14 mouse cellular contexts compared by ENCODE assay signal in the genomic region with DNA sequence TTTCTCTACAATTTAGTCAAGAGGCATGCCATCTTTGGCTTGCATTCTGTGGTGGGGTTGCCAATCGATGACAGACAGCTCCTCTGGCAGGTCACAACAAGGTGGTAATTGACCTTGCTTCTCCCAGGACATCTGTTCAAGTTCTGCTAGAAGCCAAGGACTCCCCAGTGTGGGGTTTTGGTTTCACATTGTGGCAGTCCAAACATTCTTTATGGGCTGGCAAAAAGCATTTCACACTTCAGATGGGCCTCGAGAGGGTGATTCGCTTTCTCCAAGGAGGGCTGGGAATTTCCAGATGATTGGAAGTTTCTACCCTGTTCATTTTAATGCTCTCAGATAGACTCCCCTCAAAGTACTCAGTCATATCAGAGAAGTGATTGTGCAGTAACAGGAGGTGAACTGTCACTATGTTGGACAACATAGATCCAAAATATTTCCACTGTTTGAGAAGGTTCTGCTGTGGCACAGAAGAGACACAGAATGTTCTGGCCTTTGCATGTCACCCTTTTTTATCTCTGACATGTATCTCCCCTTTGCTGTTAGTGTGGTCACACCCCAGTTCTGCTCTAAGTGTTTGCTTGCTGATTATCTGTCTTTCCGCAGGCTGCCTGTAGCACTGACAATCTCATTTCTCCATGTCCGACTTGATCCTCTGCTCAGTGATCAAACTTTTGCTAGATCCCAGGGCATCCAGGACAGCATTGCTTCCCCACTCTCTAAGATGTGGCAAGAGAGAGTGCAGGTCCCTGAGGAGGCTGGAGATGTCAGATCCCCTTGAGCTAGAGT.
A peak's percentile ranks its signal among the peaks of the same experiment; 100 is the strongest.
DNase-seq lines count a peak whose midpoint lies in the region; ATAC-seq and TF ChIP-seq lines count a peak whose summit lies in the region.
"Had no signal": no experiment of that assay in that cellular context is flagged by ENCODE, and none has a peak within 500 bp of the region (broad histone marks: within the 10 kb centered on the region; RNA-seq: fewer than 3 reads in every experiment).

No protein-coding gene starts in this region.

- no peaks in the 10 kb centered on the region for H3K36me3 ChIP-seq in heart, embryonic 12.5 days
- H3K36me3 ChIP-seq in stomach, postnatal 0 days (ENCODE audit: control insufficient read depth, insufficient read depth, low read length) = no peaks in the 10 kb centered on the region
- no peaks in the 10 kb centered on the region for H3K36me3 ChIP-seq in embryonic facial prominence, embryonic 10.5 days (replicated peaks)
- H3K36me3 ChIP-seq: limb, embryonic 10.5 days had no signal

- H3K9ac ChIP-seq in heart, embryonic 12.5 days = no peak overlapping the region
- no peak overlapping the region for H3K9ac ChIP-seq in stomach, postnatal 0 days (ENCODE audit: low read length)

- ATAC-seq in heart, embryonic 12.5 days (ENCODE audit: insufficient number of reproducible peaks, low FRiP score) = no peak
- ATAC-seq in common myeloid progenitor, adult 5-6 weeks (replicated peaks; ENCODE audit: low read depth, poor library complexity, severe bottlenecking) = peak; percentile 85
- peak; percentile 94 for ATAC-seq in megakaryocyte progenitor cell, adult 5-6 weeks (replicated peaks; ENCODE audit: poor library complexity)
- no peak for ATAC-seq in stomach, postnatal 0 days (ENCODE audit: low FRiP score, low TSS enrichment)
- ATAC-seq: activated CD4-positive, CD25-positive, alpha-beta regulatory T cell, adult 4 months had no signal

- H3K4me1 ChIP-seq in heart, embryonic 12.5 days (replicated peaks) = peaks cover 4% of the 10 kb centered on the region; the same call in 1 of the 2 replicates
- no peaks in the 10 kb centered on the region for H3K4me1 ChIP-seq in stomach, postnatal 0 days (replicated peaks; ENCODE audit: control insufficient read depth, insufficient read depth)
- H3K4me1 ChIP-seq in embryonic facial prominence, embryonic 10.5 days = no peaks in the 10 kb centered on the region
- H3K4me1 ChIP-seq: limb, embryonic 10.5 days had no signal

- no peak overlapping the region for H3K4me3 ChIP-seq in heart, embryonic 12.5 days
- H3K4me3 ChIP-seq in stomach, postnatal 0 days (ENCODE audit: low read depth, low read length) = no peak overlapping the region
- no peak overlapping the region for H3K4me3 ChIP-seq in embryonic facial prominence, embryonic 10.5 days
- H3K4me3 ChIP-seq: limb, embryonic 10.5 days had no signal

- no peak overlapping the region for H3K4me2 ChIP-seq in heart, embryonic 12.5 days
- H3K4me2 ChIP-seq in stomach, postnatal 0 days (replicated peaks; ENCODE audit: low read depth) = no peak overlapping the region
- H3K4me2 ChIP-seq: midbrain, embryonic 11.5 days had no signal

- TF ChIP-seq CTCF in stomach, postnatal 0 days (IDR thresholded peaks at IDR 0.05; ENCODE audit: low read depth) = no peak

- TF ChIP-seq EP300 in stomach, postnatal 0 days (optimal IDR thresholded peaks at IDR 0.05) = no peak

- WGBS in heart, embryonic 12.5 days = 53% methylated on average over 5 of the region's 5 CpGs
- WGBS in stomach, postnatal 0 days = 73% methylated on average over 5 of the region's 5 CpGs
- 88% methylated on average over 5 of the region's 5 CpGs for WGBS in embryonic facial prominence, embryonic 10.5 days

- H3K9me3 ChIP-seq in heart, embryonic 12.5 days (replicated peaks) = no peaks in the 10 kb centered on the region
- no peaks in the 10 kb centered on the region for H3K9me3 ChIP-seq in stomach, postnatal 0 days (ENCODE audit: control insufficient read depth, low read length)
- no peaks in the 10 kb centered on the region for H3K9me3 ChIP-seq in embryonic facial prominence, embryonic 10.5 days
- H3K9me3 ChIP-seq: limb, embryonic 10.5 days had no signal

- peak; percentile 80 for DNase-seq in heart, adult 11 months
- DNase-seq in brain, embryonic 18.5 days (ENCODE audit: low read depth, low spot score) = peak; percentile 43
- DNase-seq in thymus, postnatal 14 days = no peak
- DNase-seq in stomach, postnatal 0 days (ENCODE audit: low spot score) = no peak
- DNase-seq in embryonic facial prominence, embryonic 10.5 days (ENCODE audit: low spot score) = no peak
- DNase-seq: heart, postnatal 10 days; kidney, adult 8-10 months; kidney, postnatal 4 days had no signal

- no peaks in the 10 kb centered on the region for H3K27me3 ChIP-seq in heart, embryonic 12.5 days (replicated peaks)
- H3K27me3 ChIP-seq in stomach, postnatal 0 days (ENCODE audit: control insufficient read depth, insufficient read depth, low read length) = no peaks in the 10 kb centered on the region
- H3K27me3 ChIP-seq in embryonic facial prominence, embryonic 10.5 days (replicated peaks; ENCODE audit: low read depth, poor library complexity, severe bottlenecking) = no peaks in the 10 kb centered on the region

- H3K27ac ChIP-seq in heart, embryonic 12.5 days (ENCODE audit: poor library complexity, severe bottlenecking) = no peak overlapping the region
- no peak overlapping the region for H3K27ac ChIP-seq in stomach, postnatal 0 days (replicated peaks)
- H3K27ac ChIP-seq in embryonic facial prominence, embryonic 10.5 days (replicated peaks) = no peak overlapping the region
- H3K27ac ChIP-seq: limb, embryonic 10.5 days had no signal

Comparison
In these comparisons a context has a peak if more than half of its experiments do, and no peak if none do; other contexts are left out.
1. DNase-seq: peak in heart, adult 11 months (single experiment) and brain, embryonic 18.5 days (single experiment); none in thymus, postnatal 14 days (single experiment), stomach, postnatal 0 days (single experiment) and embryonic facial prominence, embryonic 10.5 days (single experiment).
2. ATAC-seq: peak in common myeloid progenitor, adult 5-6 weeks (single experiment) and megakaryocyte progenitor cell, adult 5-6 weeks (single experiment); none in heart, embryonic 12.5 days (single experiment) and stomach, postnatal 0 days (single experiment).